Mouse (Mus musculus) spleen, adult 2 months (tissue): ENCODE results near the gene Pappa.

Experiments
- CTCF ChIP-seq: fragments of 200-500 bp; IDR thresholded peaks from 2 replicates; pipeline ENCODE4 v1.5.1; 2011; ENCODE audit warnings: mild to moderate bottlenecking, inconsistent platforms; ENCODE audit not compliant: insufficient read depth, insufficient read length, insufficient replicate concordance; ENCODE audit errors: extremely low read depth
- POLR2A ChIP-seq: fragments of 200-500 bp; IDR thresholded peaks from 2 replicates; pipeline ENCODE4 v1.6.1; 2011; ENCODE audit warnings: low read depth, low read length, inconsistent platforms

DNA sequence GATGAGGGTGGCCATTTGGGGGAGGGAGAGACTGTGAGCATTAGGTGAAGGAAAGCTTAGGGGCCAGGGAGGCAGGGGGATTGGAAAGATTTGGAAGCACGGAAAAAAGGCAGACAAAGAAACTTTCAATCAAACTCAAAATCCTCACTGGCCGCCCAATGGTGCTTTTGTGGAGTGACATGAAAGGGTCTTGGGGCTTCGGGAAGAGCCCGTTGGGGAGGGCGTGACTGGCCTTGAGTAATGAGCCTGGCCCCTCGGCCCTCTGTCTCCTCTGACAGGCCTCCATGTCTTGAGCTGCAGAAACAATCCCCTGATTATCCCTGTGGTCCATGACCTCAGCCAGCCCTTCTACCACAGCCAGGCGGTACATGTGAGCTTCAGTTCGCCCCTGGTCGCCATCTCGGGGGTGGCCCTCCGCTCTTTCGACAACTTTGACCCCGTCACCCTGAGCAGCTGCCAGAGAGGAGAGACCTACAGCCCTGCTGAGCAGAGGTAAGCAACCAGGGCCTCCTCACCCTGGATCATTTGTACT is 173.1 kb downstream of the Pappa start:
- no peak for TF ChIP-seq CTCF
- TF ChIP-seq POLR2A, result no peak
